Mouse (Mus musculus): ENCODE measurements at regions not wholly inside any gene's neighbourhood (a gene's known extent, or its start where the extent isn't known, plus 50 kb on each side); places are given as distances from the start of the nearest gene placed in this dataset.

DNA sequence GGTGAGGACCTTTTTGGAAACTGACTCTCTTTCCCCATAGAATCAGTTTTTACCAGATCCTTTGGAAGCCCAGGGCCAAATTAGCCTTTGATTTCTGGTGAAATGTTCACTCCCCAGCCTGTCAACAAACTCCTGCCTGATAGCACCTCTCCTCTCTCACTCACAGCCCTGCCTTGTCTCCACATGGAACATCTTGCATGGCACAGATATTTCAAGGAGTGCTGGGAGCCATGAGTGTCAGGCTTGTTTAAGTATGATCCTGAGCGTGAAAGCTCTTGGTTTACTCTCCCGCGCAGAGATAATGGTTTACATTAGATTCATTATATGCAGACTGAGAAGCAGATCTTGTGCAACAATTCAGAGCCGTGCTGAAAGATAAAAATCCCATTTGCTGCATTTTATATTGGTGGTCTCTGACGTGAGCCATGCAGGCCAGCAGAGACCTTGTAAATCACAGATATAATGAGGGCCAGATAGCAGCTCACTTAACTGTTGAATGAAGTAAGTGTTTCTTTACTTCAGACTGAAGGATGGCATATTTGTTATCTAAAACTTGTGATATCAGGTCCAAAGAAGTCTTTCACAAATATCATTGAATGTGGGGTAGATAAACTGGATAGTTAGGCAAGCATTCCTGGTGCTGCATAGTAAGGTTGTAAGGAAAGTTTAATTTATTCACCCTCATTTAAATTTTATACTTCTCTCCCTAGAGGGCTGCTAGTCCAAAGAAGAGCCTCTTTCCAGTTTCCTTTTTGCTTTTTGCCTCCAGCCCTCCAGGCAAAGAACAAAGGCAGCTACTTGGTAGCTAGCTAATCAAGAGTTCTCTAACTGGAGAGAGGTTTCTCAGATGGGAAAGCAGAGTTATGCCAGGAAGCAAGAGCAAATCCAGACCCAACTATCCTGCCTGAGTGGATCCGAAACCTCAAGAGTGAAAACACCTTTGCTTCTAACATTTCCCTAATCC lies 81.8 kb downstream of the Tbx18 start:
- Histone ChIP-seq H3K36me3 (ENCODE audit: poor library complexity, severe bottlenecking) (no peaks in the 10 kb centered on the region), H3K9ac (no peak overlapping the region), H3K4me3 (no peak overlapping the region), H3K27ac (no peak overlapping the region), H3K4me1 (no peaks in the 10 kb centered on the region), H3K9me3 (replicated peaks) (no peaks in the 10 kb centered on the region), H3K4me2 (no peak overlapping the region), H3K27me3 (no peaks in the 10 kb centered on the region)
- no peak for ATAC-seq
- 71% methylated on average over 6 of the region's 6 CpGs for WGBS

DNA sequence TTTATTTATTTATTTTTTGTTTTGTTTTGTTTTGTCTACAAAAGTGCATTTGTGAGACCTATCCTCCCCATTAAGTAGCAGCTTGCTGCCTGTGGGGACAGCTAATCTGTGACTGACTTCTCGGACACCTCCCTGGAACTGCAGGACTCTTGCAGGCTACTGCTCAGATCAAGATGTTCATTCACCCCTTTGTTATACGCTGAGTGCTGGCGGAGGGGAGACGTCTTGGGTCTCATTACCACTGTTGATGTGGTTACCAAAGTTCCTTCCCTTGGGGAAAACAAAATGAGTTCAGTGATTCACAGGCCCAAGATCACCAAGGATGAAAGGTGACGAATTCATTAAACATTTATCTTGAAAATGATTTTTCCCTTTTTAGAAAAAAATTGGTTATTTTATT lies 82.7 kb downstream of the Tbx18 start:
- 44% methylated on average over 5 of the region's 5 CpGs for WGBS
- Histone ChIP-seq H3K36me3 (ENCODE audit: poor library complexity, severe bottlenecking) (no peaks in the 10 kb centered on the region), H3K27me3 (no peaks in the 10 kb centered on the region), H3K9me3 (replicated peaks) (no peaks in the 10 kb centered on the region), H3K4me2 (no peak overlapping the region), H3K4me3 (no peak overlapping the region), H3K27ac (no peak overlapping the region), H3K9ac (no peak overlapping the region), H3K4me1 (no peaks in the 10 kb centered on the region)
- no peak for ATAC-seq

DNA sequence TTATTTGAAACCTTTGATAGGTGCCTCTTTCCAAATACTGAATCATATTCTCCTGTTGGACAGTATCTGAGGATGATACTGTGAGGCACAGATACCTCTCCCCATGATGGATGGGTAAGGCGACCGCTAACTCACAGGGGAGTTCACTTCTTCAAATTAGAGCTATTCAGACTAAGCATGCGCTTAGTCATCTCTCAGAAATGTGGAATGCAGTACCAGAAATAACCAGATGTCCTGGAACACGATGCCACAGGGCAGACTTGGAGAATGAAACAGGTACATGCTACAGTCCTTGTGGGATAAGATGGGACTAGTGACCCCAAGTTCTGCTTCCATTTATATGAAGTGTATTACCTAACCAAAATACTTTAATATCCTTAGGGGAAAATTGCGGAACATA lies 86.0 kb downstream of the Tbx18 start:
- H3K36me3 ChIP-seq (ENCODE audit: poor library complexity, severe bottlenecking), result no peaks in the 10 kb centered on the region
- H3K4me1 ChIP-seq, result no peaks in the 10 kb centered on the region
- H3K9ac ChIP-seq, result no peak overlapping the region
- H3K9me3 ChIP-seq (replicated peaks), result no peaks in the 10 kb centered on the region
- H3K27ac ChIP-seq, result no peak overlapping the region
- no peaks in the 10 kb centered on the region for H3K27me3 ChIP-seq
- H3K4me2 ChIP-seq, result no peak overlapping the region
- whole genome bisulfite sequencing, result 93% methylated on average over 5 of the region's 5 CpGs
- H3K4me3 ChIP-seq, result no peak overlapping the region
- no peak for ATAC-seq

DNA sequence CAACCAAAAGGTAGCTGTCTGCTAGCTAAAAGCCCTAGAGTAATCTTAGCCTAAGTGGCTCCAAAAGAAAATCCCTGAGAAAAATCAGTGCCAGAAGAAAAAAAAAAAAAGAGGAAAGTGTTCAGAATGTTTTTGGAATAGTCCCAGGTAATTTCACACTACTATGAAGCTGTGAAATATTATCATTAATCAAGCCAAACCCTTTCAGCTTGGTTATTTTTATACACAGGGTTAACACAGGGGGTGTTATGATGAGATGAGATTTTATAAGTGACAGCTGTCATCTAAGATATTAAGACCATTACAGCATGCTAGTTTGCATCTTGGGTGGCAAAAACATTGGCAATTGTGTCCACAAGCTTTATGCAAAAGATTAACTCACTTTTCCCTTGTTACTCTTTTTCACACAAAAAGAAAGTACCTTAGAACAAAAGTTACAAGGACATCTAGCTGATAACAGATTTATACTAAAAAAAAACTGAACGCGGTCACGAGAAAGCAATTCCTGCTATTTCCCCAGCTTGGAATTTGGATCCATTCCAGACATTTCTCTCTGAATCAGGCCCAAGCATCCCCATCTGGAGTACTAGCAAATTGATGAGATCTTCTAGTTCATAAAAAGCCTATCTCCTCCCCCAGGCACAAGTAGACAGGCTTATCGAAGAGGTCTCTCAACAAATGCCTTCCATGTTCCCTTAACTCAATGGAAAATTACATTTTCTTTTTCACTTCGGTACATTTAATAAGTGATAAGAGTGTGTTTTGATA lies 97.0 kb downstream of the Tbx18 start:
- Histone ChIP-seq H3K4me1 (no peaks in the 10 kb centered on the region), H3K4me2 (no peak overlapping the region), H3K36me3 (ENCODE audit: poor library complexity, severe bottlenecking) (no peaks in the 10 kb centered on the region), H3K27ac (no peak overlapping the region), H3K9me3 (replicated peaks) (no peaks in the 10 kb centered on the region), H3K9ac (no peak overlapping the region), H3K4me3 (no peak overlapping the region), H3K27me3 (no peaks in the 10 kb centered on the region)
- ATAC-seq, result peak; percentile 63; the same call in 1 of the 2 replicates
- WGBS, result 82% methylated on average over 5 of the region's 5 CpGs

DNA sequence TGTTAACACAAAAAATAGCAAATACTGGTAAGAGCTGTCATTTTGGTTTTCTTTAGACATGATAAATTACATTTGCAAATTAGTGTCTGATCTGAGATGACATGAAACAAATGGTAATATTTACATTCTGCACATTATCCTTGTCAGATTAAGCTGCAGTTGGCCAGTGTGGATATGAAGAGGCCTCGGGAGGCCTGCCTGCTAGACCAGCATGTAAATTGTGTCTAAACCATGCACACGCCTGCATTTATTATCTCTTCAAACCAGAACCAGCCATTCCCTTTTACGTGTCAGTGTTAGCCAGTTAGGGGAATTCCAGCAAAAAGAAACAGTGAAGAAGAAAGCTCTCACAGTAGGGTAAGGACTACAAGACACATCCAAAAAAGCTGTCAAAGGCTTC lies 104.6 kb downstream of the Tbx18 start:
- Histone ChIP-seq H3K27me3 (no peaks in the 10 kb centered on the region), H3K27ac (no peak overlapping the region), H3K9me3 (replicated peaks) (no peaks in the 10 kb centered on the region), H3K4me3 (no peak overlapping the region), H3K4me1 (no peaks in the 10 kb centered on the region), H3K9ac (no peak overlapping the region), H3K36me3 (ENCODE audit: poor library complexity, severe bottlenecking) (no peaks in the 10 kb centered on the region), H3K4me2 (no peak overlapping the region)
- WGBS, result 77% methylated on average over 3 of the region's 3 CpGs
- ATAC-seq, result no peak

DNA sequence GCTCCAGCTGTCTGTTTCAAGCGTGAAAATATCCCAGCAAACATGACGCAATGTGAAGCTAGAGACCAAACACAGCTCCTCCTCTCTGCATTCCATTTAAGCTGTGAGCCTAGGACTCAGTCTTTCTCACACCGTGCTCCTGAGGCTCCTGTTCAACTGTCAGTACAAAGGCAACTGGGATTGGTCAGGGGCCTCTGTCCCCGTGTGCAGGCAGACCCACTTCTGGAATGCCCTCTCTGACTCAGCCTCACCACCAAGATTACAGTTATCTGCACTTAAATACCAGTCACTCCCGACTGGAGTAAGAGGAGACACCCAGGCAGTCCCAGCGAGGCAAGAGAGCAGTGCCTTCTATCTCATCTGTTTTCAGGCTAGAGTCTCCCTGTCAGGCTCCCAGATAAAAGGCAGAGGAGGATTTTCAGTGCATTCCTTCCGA lies 112.8 kb downstream of the Tbx18 start:
- Histone ChIP-seq H3K4me3 (no peak overlapping the region), H3K36me3 (ENCODE audit: poor library complexity, severe bottlenecking) (no peaks in the 10 kb centered on the region), H3K4me1 (peaks cover 4% of the 10 kb centered on the region; the same call in 1 of the 2 replicates), H3K4me2 (peak overlapping the region; percentile 20; the same call in 1 of the 2 replicates), H3K9me3 (replicated peaks) (no peaks in the 10 kb centered on the region), H3K27ac (no peak overlapping the region), H3K27me3 (no peaks in the 10 kb centered on the region), H3K9ac (no peak overlapping the region)
- WGBS, result 38% methylated on average over 7 of the region's 7 CpGs
- no peak for ATAC-seq

DNA sequence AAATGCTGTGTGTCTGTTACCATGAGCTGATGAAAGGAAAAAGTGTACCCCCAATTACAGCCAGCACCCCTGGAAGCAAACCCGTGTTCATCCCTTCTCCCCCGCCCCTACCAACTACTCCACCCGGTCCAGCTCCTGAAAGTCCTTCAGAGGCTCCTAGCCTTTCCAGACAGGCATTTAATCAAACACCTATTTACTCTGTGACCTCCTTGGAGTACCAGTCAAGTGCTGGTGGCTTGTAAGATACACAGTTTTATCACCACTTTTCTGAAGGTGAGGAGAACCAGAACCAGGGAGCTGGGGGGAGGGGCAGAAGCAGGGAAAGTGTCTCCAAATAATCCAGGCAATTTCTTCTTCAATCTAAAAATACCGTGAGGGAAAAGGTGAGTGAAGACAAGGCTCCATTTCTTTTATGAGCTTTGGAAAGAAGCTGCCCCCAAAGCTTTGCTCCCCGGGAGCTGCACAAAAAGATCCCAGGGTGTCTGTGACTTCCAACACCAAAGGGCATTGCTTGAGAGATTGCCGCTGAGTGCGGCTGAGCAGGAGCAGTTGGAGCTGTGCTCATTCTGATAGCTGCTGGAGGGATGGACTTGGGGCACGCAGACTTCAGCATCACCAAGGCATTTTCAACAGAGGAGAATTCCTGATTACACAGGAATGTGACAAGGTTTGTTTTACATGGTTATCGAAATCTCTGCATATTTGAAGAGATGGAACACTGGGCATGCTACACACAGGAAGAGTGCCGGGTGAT lies 123.0 kb downstream of the Tbx18 start:
- H3K36me3 ChIP-seq (ENCODE audit: poor library complexity, severe bottlenecking), result no peaks in the 10 kb centered on the region
- no peaks in the 10 kb centered on the region for H3K27me3 ChIP-seq
- WGBS, result 66% methylated on average over 10 of the region's 10 CpGs
- H3K9ac ChIP-seq, result no peak overlapping the region
- no peak overlapping the region for H3K27ac ChIP-seq
- no peaks in the 10 kb centered on the region for H3K4me1 ChIP-seq
- H3K4me3 ChIP-seq, result no peak overlapping the region
- H3K9me3 ChIP-seq (replicated peaks), result no peaks in the 10 kb centered on the region
- ATAC-seq, result no peak
- no peak overlapping the region for H3K4me2 ChIP-seq

DNA sequence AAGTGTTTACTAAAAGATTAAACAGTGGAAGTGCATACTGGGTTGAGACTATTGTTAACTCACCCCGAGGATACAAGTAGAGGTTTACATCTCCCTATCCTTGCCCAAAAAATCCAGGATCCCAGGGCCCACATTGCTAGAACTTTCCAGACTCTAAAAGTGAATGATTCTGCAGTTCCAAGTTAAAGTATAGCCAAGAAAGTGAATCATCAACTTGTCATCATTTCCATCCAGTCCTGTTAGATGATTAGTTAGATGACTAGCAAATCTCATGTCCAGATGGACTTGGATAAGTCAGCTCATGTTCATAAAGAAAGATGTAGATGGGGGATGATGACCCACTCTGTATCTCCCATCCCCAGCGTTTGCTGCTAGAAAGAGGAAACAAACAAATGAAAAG lies 155.5 kb downstream of the Tbx18 start:
- H3K4me3 ChIP-seq, result no peak overlapping the region
- H3K36me3 ChIP-seq (ENCODE audit: poor library complexity, severe bottlenecking), result no peaks in the 10 kb centered on the region
- H3K9ac ChIP-seq, result no peak overlapping the region
- H3K27me3 ChIP-seq, result no peaks in the 10 kb centered on the region
- H3K27ac ChIP-seq, result no peak overlapping the region
- H3K4me2 ChIP-seq, result no peak overlapping the region
- no peak for ATAC-seq
- 70% methylated on average over 2 of the region's 2 CpGs for WGBS
- H3K9me3 ChIP-seq (replicated peaks), result no peaks in the 10 kb centered on the region
- H3K4me1 ChIP-seq, result no peaks in the 10 kb centered on the region

DNA sequence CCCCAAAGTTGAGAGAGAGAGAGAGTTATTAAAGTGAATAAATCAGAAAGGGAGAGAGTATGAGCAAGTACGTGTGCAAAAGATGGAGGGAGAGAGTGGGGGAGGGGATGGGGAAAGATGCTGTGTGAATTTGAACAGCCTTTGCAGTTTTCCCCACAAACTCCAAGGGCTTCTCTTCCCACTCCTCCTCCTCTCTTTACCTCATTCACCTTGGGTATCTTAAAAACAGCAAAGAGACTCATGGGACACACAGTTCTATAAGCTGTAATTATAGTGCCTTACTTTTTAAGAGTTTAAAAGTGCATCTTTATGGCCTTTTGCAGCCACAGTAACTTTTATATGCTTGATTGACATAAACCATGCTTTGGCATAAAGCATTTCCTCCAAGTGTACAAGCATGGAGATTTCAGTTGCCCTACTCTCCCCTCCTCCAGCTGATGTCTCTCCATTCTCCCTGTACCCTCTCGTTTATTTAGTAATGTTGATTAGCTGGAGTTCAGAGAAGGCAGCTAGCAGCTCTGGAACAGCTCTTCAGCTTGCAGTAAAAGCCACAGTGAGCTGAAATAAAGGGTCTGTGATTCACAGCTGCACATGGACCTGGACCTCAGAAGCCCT lies 156.7 kb downstream of the Tbx18 start:
- no peaks in the 10 kb centered on the region for H3K27me3 ChIP-seq
- no peak overlapping the region for H3K27ac ChIP-seq
- no peak overlapping the region for H3K9ac ChIP-seq
- H3K4me3 ChIP-seq, result no peak overlapping the region
- WGBS, result 52% methylated on average over 2 of the region's 2 CpGs
- no peaks in the 10 kb centered on the region for H3K4me1 ChIP-seq
- H3K4me2 ChIP-seq, result no peak overlapping the region
- no peaks in the 10 kb centered on the region for H3K9me3 ChIP-seq (replicated peaks)
- no peaks in the 10 kb centered on the region for H3K36me3 ChIP-seq (ENCODE audit: poor library complexity, severe bottlenecking)
- no peak for ATAC-seq

DNA sequence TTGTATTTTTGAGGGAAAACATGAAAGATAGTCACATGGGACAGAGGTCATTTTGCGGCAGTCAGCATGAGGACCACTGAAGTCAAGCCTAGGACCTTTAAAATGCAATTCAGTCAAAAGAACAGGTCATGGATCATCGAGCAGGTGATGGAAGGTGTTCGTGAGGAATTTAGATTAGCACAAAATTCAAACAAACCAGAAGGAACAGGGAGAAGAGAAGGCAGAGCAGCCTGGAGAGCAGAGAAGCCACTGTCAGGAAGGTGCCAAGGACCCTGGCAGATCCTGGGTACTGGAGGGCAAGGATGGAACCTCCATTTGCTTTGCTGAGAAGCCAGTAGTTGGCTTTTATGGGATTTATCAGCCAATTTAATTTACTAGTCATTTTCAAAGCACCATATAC lies 167.8 kb downstream of the Tbx18 start:
- 73% methylated on average over 3 of the region's 3 CpGs for WGBS
- H3K4me3 ChIP-seq, result no peak overlapping the region
- ATAC-seq, result no peak
- no peaks in the 10 kb centered on the region for H3K27me3 ChIP-seq
- no peaks in the 10 kb centered on the region for H3K9me3 ChIP-seq (replicated peaks)
- H3K36me3 ChIP-seq (ENCODE audit: poor library complexity, severe bottlenecking), result no peaks in the 10 kb centered on the region
- H3K4me2 ChIP-seq, result no peak overlapping the region
- H3K4me1 ChIP-seq, result no peaks in the 10 kb centered on the region
- no peak overlapping the region for H3K27ac ChIP-seq
- no peak overlapping the region for H3K9ac ChIP-seq

DNA sequence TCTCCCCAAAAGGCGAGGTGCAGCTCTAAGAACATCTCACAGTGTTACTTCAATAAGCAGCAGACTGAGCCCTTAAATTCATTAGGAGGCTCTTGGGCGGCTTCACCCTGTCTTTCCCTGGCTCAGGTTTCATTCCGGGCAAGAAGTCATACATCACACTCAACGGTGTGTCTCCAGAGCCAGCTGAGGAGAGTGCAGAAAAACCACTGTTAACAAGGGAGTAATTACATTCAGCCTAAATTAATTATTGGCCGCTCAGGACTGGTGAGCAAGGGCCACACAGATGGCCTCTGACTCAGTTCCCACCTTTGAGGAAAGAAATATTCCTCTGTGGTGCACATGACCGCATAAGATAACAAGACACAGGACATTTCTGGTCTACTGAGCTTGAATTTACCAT lies 168.3 kb downstream of the Tbx18 start:
- Histone ChIP-seq H3K9ac (no peak overlapping the region), H3K27ac (no peak overlapping the region), H3K9me3 (replicated peaks) (no peaks in the 10 kb centered on the region), H3K4me2 (no peak overlapping the region), H3K27me3 (no peaks in the 10 kb centered on the region), H3K4me3 (no peak overlapping the region), H3K36me3 (ENCODE audit: poor library complexity, severe bottlenecking) (no peaks in the 10 kb centered on the region), H3K4me1 (no peaks in the 10 kb centered on the region)
- WGBS, result 79% methylated on average over 6 of the region's 6 CpGs
- no peak for ATAC-seq

Measured in forebrain, embryonic 13.5 days (tissue).